Comparison of ENCODE assay signal across 10 mouse cellular contexts in genomic region chr11:97810356-97810755, GRCm38 (mm10). TPM values are rescaled to one million over a fixed set of nuclear protein-coding genes. Genes with fewer than 3 reads are reported as not detected.
A peak's percentile ranks its signal among the peaks of the same experiment; 100 is the strongest.
DNase-seq lines count a peak whose midpoint lies in the region; ATAC-seq lines count a peak whose summit lies in the region.
"Had no signal": no experiment of that assay in that cellular context is flagged by ENCODE, and none has a peak within 500 bp of the region (broad histone marks: within the 10 kb centered on the region; RNA-seq: fewer than 3 reads in every experiment).

No protein-coding gene starts in this region.

- ATAC-seq in hindbrain, embryonic 13.5 days (ENCODE audit: low FRiP score), result no peak
- no peak for ATAC-seq in hindbrain, embryonic 16.5 days
- peak; percentile 62 for ATAC-seq in CD4-positive, CD25-positive, alpha-beta regulatory T cell, adult 4 months
- no peak for ATAC-seq in erythroid progenitor cell, adult 5-6 weeks (replicated peaks; ENCODE audit: low FRiP score, poor library complexity, severe bottlenecking)

- H3K9me3 ChIP-seq in hindbrain, embryonic 13.5 days, result no peaks in the 10 kb centered on the region
- H3K9me3 ChIP-seq in hindbrain, embryonic 16.5 days (ENCODE audit: control insufficient read depth, low read length), result no peaks in the 10 kb centered on the region

- 86% methylated on average over 7 of the region's 7 CpGs for WGBS in hindbrain, embryonic 13.5 days
- 81% methylated on average over 7 of the region's 7 CpGs for WGBS in hindbrain, embryonic 16.5 days

- peaks cover 37% of the 10 kb centered on the region for H3K36me3 ChIP-seq in hindbrain, embryonic 13.5 days
- H3K36me3 ChIP-seq in hindbrain, embryonic 16.5 days (ENCODE audit: control insufficient read depth, insufficient read depth, low read length), result peaks cover 18% of the 10 kb centered on the region

- DNase-seq in T-cell, adult 2 months (ENCODE audit: low spot score), result peak; percentile 83
- peak; percentile 76 for DNase-seq in lung, postnatal 25 days (ENCODE audit: low spot score)
- DNase-seq in layer of hippocampus, adult 18-20 months (ENCODE audit: low spot score in 2 of 2), result no peak
- DNase-seq in layer of hippocampus, postnatal 25 days (ENCODE audit: extremely low spot score in 1 of 2, low spot score in 1 of 2), result no peak

- H3K9ac ChIP-seq in hindbrain, embryonic 13.5 days, result no peak overlapping the region
- no peak overlapping the region for H3K9ac ChIP-seq in hindbrain, embryonic 16.5 days (ENCODE audit: low read depth, low read length)

- peak overlapping the region; percentile 95; the same call in 1 of the 2 replicates for H3K27ac ChIP-seq in hindbrain, embryonic 13.5 days
- no peak overlapping the region for H3K27ac ChIP-seq in hindbrain, embryonic 16.5 days (ENCODE audit: low read depth, low read length)
- H3K27ac ChIP-seq: macrophage had no signal

- H3K27me3 ChIP-seq in hindbrain, embryonic 13.5 days, result no peaks in the 10 kb centered on the region
- H3K27me3 ChIP-seq in hindbrain, embryonic 16.5 days (replicated peaks; ENCODE audit: control insufficient read depth, insufficient read depth, low read length), result no peaks in the 10 kb centered on the region

- no peak overlapping the region for H3K4me3 ChIP-seq in hindbrain, embryonic 13.5 days
- H3K4me3 ChIP-seq in hindbrain, embryonic 16.5 days (ENCODE audit: low read length), result no peak overlapping the region

- H3K4me1 ChIP-seq in hindbrain, embryonic 13.5 days (replicated peaks), result peaks cover 98% of the 10 kb centered on the region
- peaks cover 76% of the 10 kb centered on the region for H3K4me1 ChIP-seq in hindbrain, embryonic 16.5 days (ENCODE audit: control insufficient read depth, insufficient read depth, low read depth, low read length)

- no peak overlapping the region for H3K4me2 ChIP-seq in hindbrain, embryonic 13.5 days
- no peak overlapping the region for H3K4me2 ChIP-seq in hindbrain, embryonic 16.5 days (ENCODE audit: low read length)

RNA-seq across cellular contexts. Expression of gene Lasp1, which starts 11.6 kb away (rescaled TPM):
- polyA plus RNA-seq in hindbrain, embryonic 13.5 days (2015; fragmentation: Nextera tagmentation; extraction: Ambion mirVana), result 131 and 137 TPM in 2 replicates
- polyA plus RNA-seq in hindbrain, embryonic 16.5 days (2015; fragmentation: Nextera tagmentation; extraction: Ambion mirVana), result 176 and 191 TPM in 2 replicates
- 10 to 100 TPM; 46.4 to 49.9 TPM for polyA plus RNA-seq in CD4-positive, CD25-positive, alpha-beta regulatory T cell, adult 4 months (2017; shearing (Covaris generic))
- 100 to 1,000 TPM; 107 to 110 TPM for total RNA-seq in layer of hippocampus, adult 18-20 months (2021)
- total RNA-seq in layer of hippocampus, postnatal 25 days (2021), result 100 to 1,000 TPM; 102 to 114 TPM
- total RNA-seq in erythroid progenitor cell, adult 5-6 weeks (2015; ENCODE audit: low replicate concordance), result 28.9 and 33.5 TPM in 2 replicates
- total RNA-seq in erythroid progenitor cell, adult 5-6 weeks (2017; ENCODE audit: low replicate concordance), result 14.8 and 57.0 TPM in 2 replicates

RNA-seq across cellular contexts. Expression of gene Rpl23, which starts 28.1 kb away (rescaled TPM):
- polyA plus RNA-seq in hindbrain, embryonic 13.5 days (2015; fragmentation: Nextera tagmentation; extraction: Ambion mirVana), result 369 and 380 TPM in 2 replicates
- polyA plus RNA-seq in hindbrain, embryonic 16.5 days (2015; fragmentation: Nextera tagmentation; extraction: Ambion mirVana), result 252 and 268 TPM in 2 replicates
- polyA plus RNA-seq in CD4-positive, CD25-positive, alpha-beta regulatory T cell, adult 4 months (2017; shearing (Covaris generic)), result 1,000 to 10,000 TPM in 1 of 2 experiments, 100 to 1,000 TPM in 1; 884 to 1,093 TPM
- total RNA-seq in layer of hippocampus, adult 18-20 months (2021), result 100 to 1,000 TPM; 367 to 379 TPM
- 100 to 1,000 TPM; 327 to 397 TPM for total RNA-seq in layer of hippocampus, postnatal 25 days (2021)
- total RNA-seq in erythroid progenitor cell, adult 5-6 weeks (2015; ENCODE audit: low replicate concordance), result 324 and 337 TPM in 2 replicates
- 331 and 402 TPM in 2 replicates for total RNA-seq in erythroid progenitor cell, adult 5-6 weeks (2017; ENCODE audit: low replicate concordance)

RNA-seq across cellular contexts. Expression of gene B230217C12Rik, which starts 30.2 kb away (rescaled TPM):
- polyA plus RNA-seq in hindbrain, embryonic 13.5 days (2015; fragmentation: Nextera tagmentation; extraction: Ambion mirVana), result 28.9 and 29.2 TPM in 2 replicates
- polyA plus RNA-seq in hindbrain, embryonic 16.5 days (2015; fragmentation: Nextera tagmentation; extraction: Ambion mirVana), result 38.2 and 40.7 TPM in 2 replicates
- polyA plus RNA-seq in CD4-positive, CD25-positive, alpha-beta regulatory T cell, adult 4 months (2017; shearing (Covaris generic)), result 1 to 10 TPM; 1.4 TPM
- total RNA-seq in layer of hippocampus, adult 18-20 months (2021), result 10 to 100 TPM; 70.8 to 71.5 TPM
- total RNA-seq in layer of hippocampus, postnatal 25 days (2021), result 10 to 100 TPM; 66.2 to 71.6 TPM
- not detected in 2 replicates for total RNA-seq in erythroid progenitor cell, adult 5-6 weeks (2015; ENCODE audit: low replicate concordance)
- total RNA-seq in erythroid progenitor cell, adult 5-6 weeks (2017; ENCODE audit: low replicate concordance), result not detected in 2 replicates

RNA-seq across cellular contexts. Expression of gene 1700001P01Rik, which starts 34.6 kb away (rescaled TPM):
- 0.68 and 0.79 TPM in 2 replicates for polyA plus RNA-seq in hindbrain, embryonic 13.5 days (2015; fragmentation: Nextera tagmentation; extraction: Ambion mirVana)
- 0.44 and 0.91 TPM in 2 replicates for polyA plus RNA-seq in hindbrain, embryonic 16.5 days (2015; fragmentation: Nextera tagmentation; extraction: Ambion mirVana)
- polyA plus RNA-seq in CD4-positive, CD25-positive, alpha-beta regulatory T cell, adult 4 months (2017; shearing (Covaris generic)), result not detected
- total RNA-seq in layer of hippocampus, adult 18-20 months (2021), result 1 to 10 TPM; 1.1 to 1.2 TPM
- total RNA-seq in layer of hippocampus, postnatal 25 days (2021), result 1 to 10 TPM in 1 of 2 experiments, under 1 TPM in 1; 0.63 to 1.3 TPM
- total RNA-seq in erythroid progenitor cell, adult 5-6 weeks (2015; ENCODE audit: low replicate concordance), result not detected in 2 replicates
- total RNA-seq in erythroid progenitor cell, adult 5-6 weeks (2017; ENCODE audit: low replicate concordance), result not detected in 2 replicates
- polyA plus RNA-seq: heart, embryonic 14.5 days; macrophage had no signal

RNA-seq across cellular contexts. Expression of gene Cwc25, which starts 44.0 kb away (rescaled TPM):
- 17.6 and 18.3 TPM in 2 replicates for polyA plus RNA-seq in hindbrain, embryonic 13.5 days (2015; fragmentation: Nextera tagmentation; extraction: Ambion mirVana)
- 14.1 and 16.2 TPM in 2 replicates for polyA plus RNA-seq in hindbrain, embryonic 16.5 days (2015; fragmentation: Nextera tagmentation; extraction: Ambion mirVana)
- polyA plus RNA-seq in CD4-positive, CD25-positive, alpha-beta regulatory T cell, adult 4 months (2017; shearing (Covaris generic)), result 10 to 100 TPM; 25.2 to 33.8 TPM
- total RNA-seq in layer of hippocampus, adult 18-20 months (2021), result 10 to 100 TPM; 18.6 to 23.2 TPM
- 10 to 100 TPM; 19.2 to 20.6 TPM for total RNA-seq in layer of hippocampus, postnatal 25 days (2021)
- total RNA-seq in erythroid progenitor cell, adult 5-6 weeks (2015; ENCODE audit: low replicate concordance), result 8.3 and 13.8 TPM in 2 replicates
- 8.8 and 19.1 TPM in 2 replicates for total RNA-seq in erythroid progenitor cell, adult 5-6 weeks (2017; ENCODE audit: low replicate concordance)

Comparison
In these comparisons a context has a peak if more than half of its experiments do, and no peak if none do; other contexts are left out.
1. DNase-seq: peak in T-cell, adult 2 months (single experiment) and lung, postnatal 25 days (single experiment); none in layer of hippocampus, adult 18-20 months (0 of 2) and layer of hippocampus, postnatal 25 days (0 of 2).
2. RNA of gene B230217C12Rik, which starts 30.2 kb away (total RNA-seq): 66.2 to 71.6 TPM in layer of hippocampus, postnatal 25 days and 70.8 to 71.5 TPM in layer of hippocampus, adult 18-20 months; not detected in erythroid progenitor cell, adult 5-6 weeks; every median in the first group is over 10 times any median in the second.